Mouse (Mus musculus): ENCODE data around the gene Vti1a. TPM values are rescaled to one million over a fixed set of nuclear protein-coding genes. Genes with fewer than 3 reads are reported as not detected.

Gene Vti1a
- 5.0 and 5.5 TPM in 2 replicates for polyA plus RNA-seq (2012; rRNA removed)

DNA sequence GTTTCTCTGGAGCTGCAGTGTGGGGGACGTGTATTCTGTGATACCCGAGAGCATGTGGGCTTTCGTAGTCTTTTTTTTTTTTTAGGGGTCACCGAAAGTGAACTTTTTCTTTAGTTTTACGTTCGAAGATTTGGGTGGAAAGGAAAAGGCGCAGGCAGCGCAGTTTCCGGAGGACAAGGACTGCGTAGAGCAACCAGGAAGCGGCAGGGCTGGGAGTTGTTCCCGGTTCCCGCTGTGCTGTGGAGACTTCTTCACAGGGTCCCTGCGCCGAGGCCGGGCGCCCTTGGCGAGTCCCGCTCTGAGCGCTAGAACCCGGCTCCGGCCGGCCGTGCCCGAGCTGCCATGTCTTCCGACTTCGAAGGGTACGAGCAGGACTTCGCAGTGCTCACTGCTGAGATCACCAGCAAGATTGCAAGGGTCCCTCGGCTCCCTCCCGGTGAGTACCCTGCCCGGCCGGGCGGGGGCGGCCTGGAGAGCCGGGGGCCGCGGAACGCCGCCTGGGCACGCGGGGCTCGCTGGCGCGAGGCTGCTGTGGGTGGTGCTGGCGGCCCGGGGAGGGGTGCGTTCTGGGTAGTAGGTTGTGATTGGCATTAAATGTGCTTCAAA, at the start of gene Vti1a:
TSS of gene Vti1a (plus strand) at position 187 of the 606 bp plus-strand sequence.

DNA sequence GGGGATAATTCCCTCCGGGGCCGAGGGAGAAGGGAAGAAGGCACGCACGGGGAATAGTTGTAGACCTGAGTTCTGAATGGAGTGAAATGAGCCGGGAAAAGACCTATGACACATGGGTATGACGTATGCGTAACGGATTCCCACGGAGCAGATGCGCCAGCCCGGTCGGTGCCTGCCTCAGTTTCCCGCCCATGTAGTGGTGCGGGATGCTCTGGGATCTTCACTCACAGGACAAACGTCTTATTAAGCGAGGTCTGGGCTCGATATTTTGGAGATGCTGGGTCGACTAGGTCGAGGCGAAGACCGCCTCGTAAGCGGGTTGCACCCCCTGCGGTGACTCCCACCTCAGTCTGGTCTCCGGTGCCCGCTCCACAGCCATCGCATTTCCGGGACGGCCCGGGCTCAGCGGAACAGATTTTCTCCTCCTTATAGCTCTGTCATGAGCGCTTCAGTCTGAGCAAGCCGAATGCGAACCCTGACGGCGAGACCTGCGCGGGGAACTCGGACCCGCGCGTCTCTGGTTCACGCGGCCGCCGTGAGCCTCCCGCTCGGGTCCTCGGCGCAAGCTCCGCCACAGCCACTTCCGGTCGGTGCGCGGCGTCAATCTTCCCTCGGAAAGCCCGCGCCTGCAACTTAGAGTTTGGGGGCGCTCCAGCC, 515 bp upstream of the Vti1a start, which contains the start of gene Zdhhc6:
TSS of gene Zdhhc6 (minus strand) at position 581 of the 657 bp plus-strand sequence.

Other genes with a start within 250 kb of the Vti1a start
- 54.6 and 75.6 TPM in 2 replicates for gene Gpam, start 189.1 kb upstream of the Vti1a start, polyA plus RNA-seq (2012; rRNA removed)
- 0.42 and 0.49 TPM in 2 replicates for gene Tectb, start 135.6 kb upstream of the Vti1a start, polyA plus RNA-seq (2012; rRNA removed)
- 0.01 and 0.02 TPM in 2 replicates for gene Gucy2g, start 75.1 kb upstream of the Vti1a start, polyA plus RNA-seq (2012; rRNA removed)
- gene Acsl5, start 64.4 kb upstream of the Vti1a start, polyA plus RNA-seq (2012; rRNA removed): 212 and 362 TPM in 2 replicates
- 12.7 and 14.5 TPM in 2 replicates for gene Zdhhc6, start 263 bp upstream of the Vti1a start, polyA plus RNA-seq (2012; rRNA removed)

Data from liver, embryonic 18 days (tissue).